Mouse (Mus musculus): ENCODE measurements around the gene Rasgef1c.

The Rasgef1c gene

GRCm38 (mm10) chr11:49926183-49926582 is 24.5 kb downstream of the Rasgef1c start:
- DNase-seq (ENCODE audit: low read depth, low spot score), result no peak

GRCm38 (mm10) chr11:49927169-49927568 is 25.5 kb downstream of the Rasgef1c start:
- no peak for DNase-seq (ENCODE audit: low read depth, low spot score)

- no peak for DNase-seq (ENCODE audit: low read depth, low spot score)
These were observed 26.0 kb downstream of the Rasgef1c start for GRCm38 (mm10) chr11:49927670-49928069.

- no peak for DNase-seq (ENCODE audit: low read depth, low spot score)
These were observed 29.5 kb downstream of the Rasgef1c start for GRCm38 (mm10) chr11:49931037-49931625.

GRCm38 (mm10) chr11:49931853-49932252 is 30.2 kb downstream of the Rasgef1c start:
- no peak for DNase-seq (ENCODE audit: low read depth, low spot score)

GRCm38 (mm10) chr11:49933811-49934210 is 32.2 kb downstream of the Rasgef1c start:
- DNase-seq (ENCODE audit: low read depth, low spot score), result no peak

GRCm38 (mm10) chr11:49934322-49934721 is 32.7 kb downstream of the Rasgef1c start:
- DNase-seq (ENCODE audit: low read depth, low spot score), result no peak

- DNase-seq (ENCODE audit: low read depth, low spot score), result no peak
These were observed 34.8 kb downstream of the Rasgef1c start for GRCm38 (mm10) chr11:49936458-49936857.

GRCm38 (mm10) chr11:49937779-49938178 is 36.1 kb downstream of the Rasgef1c start:
- no peak for DNase-seq (ENCODE audit: low read depth, low spot score)

GRCm38 (mm10) chr11:49938258-49939164 is 36.9 kb downstream of the Rasgef1c start:
- no peak for DNase-seq (ENCODE audit: low read depth, low spot score)

GRCm38 (mm10) chr11:49942841-49943240 is 41.2 kb downstream of the Rasgef1c start:
- DNase-seq (ENCODE audit: low read depth, low spot score), result no peak

GRCm38 (mm10) chr11:49943901-49944300 is 42.3 kb downstream of the Rasgef1c start:
- DNase-seq (ENCODE audit: low read depth, low spot score), result no peak

GRCm38 (mm10) chr11:49945726-49946125 is 44.1 kb downstream of the Rasgef1c start:
- DNase-seq (ENCODE audit: low read depth, low spot score), result no peak

- no peak for DNase-seq (ENCODE audit: low read depth, low spot score)
These were observed 48.2 kb downstream of the Rasgef1c start for GRCm38 (mm10) chr11:49949839-49950238.

GRCm38 (mm10) chr11:49953616-49954015 is 52.0 kb downstream of the Rasgef1c start:
- DNase-seq (ENCODE audit: low read depth, low spot score), result no peak

GRCm38 (mm10) chr11:49955577-49956261 is 54.1 kb downstream of the Rasgef1c start:
- peak; percentile 60 for DNase-seq (ENCODE audit: low read depth, low spot score)

- DNase-seq (ENCODE audit: low read depth, low spot score), result no peak
These were observed 56.4 kb downstream of the Rasgef1c start for GRCm38 (mm10) chr11:49958017-49958416.

- peak; percentile 47 for DNase-seq (ENCODE audit: low read depth, low spot score)
These were observed 59.6 kb downstream of the Rasgef1c start for GRCm38 (mm10) chr11:49961098-49961740.

- DNase-seq (ENCODE audit: low read depth, low spot score), result no peak
These were observed 63.7 kb downstream of the Rasgef1c start for GRCm38 (mm10) chr11:49965320-49965719.

GRCm38 (mm10) chr11:49969692-49970091 is 68.1 kb downstream of the Rasgef1c start:
- DNase-seq (ENCODE audit: low read depth, low spot score), result no peak

GRCm38 (mm10) chr11:49973657-49974340 is 72.2 kb downstream of the Rasgef1c start:
- DNase-seq (ENCODE audit: low read depth, low spot score), result no peak
